Comparison of ENCODE assay signal across 16 mouse cellular contexts in genomic region chr14:115048863-115049566, GRCm38 (mm10). TPM values are rescaled to one million over a fixed set of nuclear protein-coding genes. Genes with fewer than 3 reads are reported as not detected.
A peak's percentile ranks its signal among the peaks of the same experiment; 100 is the strongest.
DNase-seq lines count a peak whose midpoint lies in the region; ATAC-seq and TF ChIP-seq lines count a peak whose summit lies in the region.
"Had no signal": no experiment of that assay in that cellular context is flagged by ENCODE, and none has a peak within 500 bp of the region (broad histone marks: within the 10 kb centered on the region; RNA-seq: fewer than 3 reads in every experiment).

No protein-coding gene starts in this region.

- TF ChIP-seq CTCF in G1E (IDR thresholded peaks at IDR 0.05; ENCODE audit: low read depth, low read length): no peak

- 28% methylated on average over 5 of the region's 5 CpGs for WGBS in limb, embryonic 11.5 days
- 32% methylated on average over 5 of the region's 5 CpGs for WGBS in limb, embryonic 10.5 days

- no peak for ATAC-seq in limb, embryonic 11.5 days (ENCODE audit: insufficient number of reproducible peaks, low FRiP score, low TSS enrichment, low read depth)
- ATAC-seq in G1E (ENCODE audit: extremely low read depth, insufficient number of reproducible peaks, low FRiP score, poor library complexity, severe bottlenecking): 0 out of 2 replicates have a peak, but pooled peaks have one; percentile 3
- peak; percentile 43 for ATAC-seq in megakaryocyte progenitor cell, adult 5-6 weeks (replicated peaks; ENCODE audit: poor library complexity)

- no peak overlapping the region for H3K4me3 ChIP-seq in limb, embryonic 11.5 days (ENCODE audit: low read depth, low read length)
- H3K4me3 ChIP-seq in limb, embryonic 10.5 days: no peak overlapping the region
- H3K4me3 ChIP-seq in G1E (ENCODE audit: low read depth, low read length): no peak overlapping the region
- H3K4me3 ChIP-seq: heart, embryonic 13.5 days; megakaryocyte, embryonic 14.5 days had no signal

- intact Hi-C loops in heart, postnatal 25 days (cut with DNase I): no loop called here

- H3K27ac ChIP-seq in limb, embryonic 11.5 days (replicated peaks; ENCODE audit: low read depth, low read length): no peak overlapping the region
- no peak overlapping the region for H3K27ac ChIP-seq in limb, embryonic 10.5 days
- H3K27ac ChIP-seq: heart, embryonic 13.5 days had no signal

- no peak overlapping the region for H3K4me2 ChIP-seq in limb, embryonic 11.5 days (ENCODE audit: low read depth, severe bottlenecking)
- H3K4me2 ChIP-seq: heart, embryonic 13.5 days had no signal

- no peaks in the 10 kb centered on the region for H3K27me3 ChIP-seq in limb, embryonic 11.5 days (ENCODE audit: control insufficient read depth, insufficient read depth, low read length)
- no peaks in the 10 kb centered on the region for H3K27me3 ChIP-seq in limb, embryonic 10.5 days (ENCODE audit: low read depth, poor library complexity, severe bottlenecking)
- H3K27me3 ChIP-seq in G1E (ENCODE audit: insufficient read depth, low read length): no peaks in the 10 kb centered on the region
- H3K27me3 ChIP-seq: heart, embryonic 13.5 days; megakaryocyte, embryonic 14.5 days had no signal

- H3K4me1 ChIP-seq in limb, embryonic 11.5 days (ENCODE audit: control insufficient read depth, insufficient read depth, low read length): no peaks in the 10 kb centered on the region
- H3K4me1 ChIP-seq in limb, embryonic 10.5 days: peaks cover 4% of the 10 kb centered on the region
- H3K4me1 ChIP-seq in G1E (ENCODE audit: insufficient read depth, low read depth, low read length): peaks cover 46% of the 10 kb centered on the region

- H3K9ac ChIP-seq in limb, embryonic 11.5 days (ENCODE audit: low read length): no peak overlapping the region
- H3K9ac ChIP-seq: heart, embryonic 13.5 days had no signal

- H3K9me3 ChIP-seq in limb, embryonic 11.5 days (ENCODE audit: control insufficient read depth, low read length): no peaks in the 10 kb centered on the region
- H3K9me3 ChIP-seq in limb, embryonic 10.5 days (replicated peaks): no peaks in the 10 kb centered on the region
- H3K9me3 ChIP-seq in G1E (replicated peaks): no peaks in the 10 kb centered on the region
- H3K9me3 ChIP-seq: heart, embryonic 13.5 days; megakaryocyte, embryonic 14.5 days had no signal

- DNase-seq in limb, embryonic 11.5 days (ENCODE audit: low spot score): peak; percentile 39
- no peak for DNase-seq in limb, embryonic 10.5 days (ENCODE audit: low spot score)
- DNase-seq in G1E (ENCODE audit: low spot score): no peak
- DNase-seq in embryo, embryonic 10.5 days (ENCODE audit: low spot score): peak; percentile 17
- no peak for DNase-seq in heart, postnatal 25 days (ENCODE audit: low spot score)
- no peak for DNase-seq in heart, postnatal 4 days
- DNase-seq: cerebellum, adult 9-11 months; kidney, postnatal 25 days; layer of hippocampus, postnatal 36 days; right cerebral cortex, postnatal 4 days; thymus, postnatal 4 days had no signal

- peaks cover 11% of the 10 kb centered on the region for H3K36me3 ChIP-seq in limb, embryonic 11.5 days (ENCODE audit: control insufficient read depth, insufficient read depth, low read length)
- H3K36me3 ChIP-seq in limb, embryonic 10.5 days: peaks cover 46% of the 10 kb centered on the region
- H3K36me3 ChIP-seq in G1E (replicated peaks): peaks cover 47% of the 10 kb centered on the region

RNA-seq across cellular contexts. Expression of gene Gpc5, which starts 43.0 kb away (rescaled TPM):
- polyA plus RNA-seq in limb, embryonic 11.5 days (2014; fragmentation: Nextera tagmentation; extraction: Ambion mirVana): 1.8 and 2.5 TPM in 2 replicates
- 8.7 and 16.0 TPM in 2 replicates for polyA plus RNA-seq in limb, embryonic 10.5 days (2016; fragmentation: Nextera tagmentation; extraction: Ambion mirVana)
- total RNA-seq in G1E (2014; fragmentation: Nextera tagmentation): not detected in 2 replicates
- total RNA-seq in G1E (2017): 0.06 and 0.16 TPM in 2 replicates
- not detected in 2 replicates for polyA plus RNA-seq in G1E (2012)
- total RNA-seq in megakaryocyte progenitor cell, adult 5-6 weeks (2015): not detected in 2 replicates
- not detected in 2 replicates for total RNA-seq in megakaryocyte progenitor cell, adult 5-6 weeks (2017)
- total RNA-seq in heart, postnatal 25 days (2021): not detected
- total RNA-seq in heart, postnatal 4 days (2021): not detected
- total RNA-seq: gastrocnemius, adult 18-20 months; liver, adult 2 months had no signal
- polyA plus RNA-seq: liver, adult 2 months had no signal

Comparison
In these comparisons a context has a peak if more than half of its experiments do, and no peak if none do; other contexts are left out.
1. DNase-seq: peak in limb, embryonic 11.5 days (single experiment) and embryo, embryonic 10.5 days (single experiment); none in limb, embryonic 10.5 days (single experiment), G1E (single experiment), heart, postnatal 25 days (single experiment) and heart, postnatal 4 days (single experiment).